Mouse (Mus musculus) myocyte (in vitro differentiated cells): ENCODE data around the gene Nfkbid. TPM values are rescaled to one million over a fixed set of nuclear protein-coding genes. Genes with fewer than 3 reads are reported as not detected.
"Not testable (repeated sequence)": the region's sequence is repeated elsewhere in the genome, so short reads cannot be mapped to it uniquely, and the experiment has no call there.

Experiments
- H3K27me3 ChIP-seq: one replicate; pipeline ENCODE4 v1.6.1; 2011; ENCODE audit not compliant: control insufficient read depth, insufficient read depth, insufficient read length
- H3K36me3 ChIP-seq: one replicate; pipeline ENCODE4 v1.6.1; 2011; ENCODE audit not compliant: control insufficient read depth, insufficient read depth
- H3K4me2 ChIP-seq: one replicate; pipeline ENCODE4 v1.6.1; 2011; ENCODE audit warnings: low read depth, control low read depth
- H3K4me3 ChIP-seq: one replicate; pipeline ENCODE4 v1.5.1; 2011; ENCODE audit warnings: mild to moderate bottlenecking, control low read depth, moderate library complexity
- H3K79me2 ChIP-seq: one replicate; pipeline ENCODE4 v1.6.1; 2011; ENCODE audit not compliant: control insufficient read depth, insufficient read depth
- H3ac ChIP-seq: one replicate; pipeline ENCODE4 v1.6.1; 2011; ENCODE audit not compliant: control insufficient read depth, insufficient read length
- CEBPB ChIP-seq: IDR thresholded peaks from 2 replicates; pipeline ENCODE4 v1.6.1; 2011; ENCODE audit warnings: mild to moderate bottlenecking, moderate library complexity; ENCODE audit not compliant: poor library complexity, insufficient read depth, severe bottlenecking
- E2F4 ChIP-seq: IDR thresholded peaks from one replicate; pipeline ENCODE4 v1.6.1; 2011; ENCODE audit warnings: mild to moderate bottlenecking, control low read depth, moderate library complexity; ENCODE audit not compliant: insufficient read depth
- MAX ChIP-seq: IDR thresholded peaks from one replicate; pipeline ENCODE4 v1.6.1; 2011; ENCODE audit warnings: low read depth, mild to moderate bottlenecking, control low read depth
- MYOD1 ChIP-seq, 3 experiments: IDR thresholded peaks; one replicate each; pipeline ENCODE4 v1.6.1; 2011; ENCODE audit warnings: control low read depth in 2 of 3, low read depth in 2 of 3, mild to moderate bottlenecking in 2 of 3, moderate library complexity in 1 of 3; ENCODE audit not compliant: insufficient read length in 2 of 3, control insufficient read depth in 1 of 3
- MYOG ChIP-seq, 3 experiments: IDR thresholded peaks; one replicate each; pipeline ENCODE4 v1.6.1; 2011; ENCODE audit warnings: control low read depth in 2 of 3, low read depth in 2 of 3, mild to moderate bottlenecking in 2 of 3; ENCODE audit not compliant: insufficient read length in 2 of 3, control insufficient read depth in 1 of 3, insufficient read depth in 1 of 3
- POLR2A ChIP-seq: IDR thresholded peaks from one replicate; pipeline ENCODE4 v1.6.1; 2011; ENCODE audit warnings: low read depth, mild to moderate bottlenecking, control low read depth, moderate library complexity; ENCODE audit not compliant: insufficient read length
- POLR2AphosphoS2 ChIP-seq: IDR thresholded peaks from one replicate; pipeline ENCODE4 v1.6.1; 2011; ENCODE audit warnings: low read depth, control low read depth; ENCODE audit not compliant: insufficient read length
- REST ChIP-seq: IDR thresholded peaks from one replicate; pipeline ENCODE4 v1.6.1; 2011; ENCODE audit warnings: mild to moderate bottlenecking, control low read depth, moderate library complexity; ENCODE audit not compliant: insufficient read depth, insufficient read length
- SRF ChIP-seq: IDR thresholded peaks from one replicate; pipeline ENCODE4 v1.6.1; 2011; ENCODE audit warnings: low read depth; ENCODE audit not compliant: control insufficient read depth, insufficient read length
- TCF12 ChIP-seq: IDR thresholded peaks from one replicate; pipeline ENCODE4 v1.6.1; 2011; ENCODE audit warnings: mild to moderate bottlenecking, control low read depth; ENCODE audit not compliant: poor library complexity, insufficient read depth, severe bottlenecking
- TCF3 ChIP-seq: IDR thresholded peaks from one replicate; pipeline ENCODE4 v1.6.1; 2011; ENCODE audit warnings: low read depth, control low read depth; ENCODE audit not compliant: insufficient read length
- USF1 ChIP-seq: IDR thresholded peaks from one replicate; pipeline ENCODE4 v1.6.1; 2011; ENCODE audit warnings: low read depth, mild to moderate bottlenecking, control low read depth, moderate library complexity
- polyA plus RNA-seq: library from polyadenylated mRNA; unstranded; fragments of >200 nt; fragmentation: generic; extraction: Trizol; gene quantifications from one replicate; pipeline ENCODE4 v1.2.1, GENCODE M21; 2012; ENCODE audit warnings: missing spikeins

Nfkbid gene
- polyA plus RNA-seq, 1 experiment, result 0.07 TPM

GRCm38 (mm10) chr7:30463996-30464395 is 42.5 kb downstream of the Nfkbid start:
- Histone ChIP-seq H3K27me3 (peaks cover 87% of the 10 kb centered on the region), H3K4me3 (no peak overlapping the region), H3K4me2 (no peak overlapping the region), H3ac (no peak overlapping the region), H3K36me3 (no peaks in the 10 kb centered on the region), H3K79me2 (no peaks in the 10 kb centered on the region)
- TF ChIP-seq TCF3, result no peak
- no peak for TF ChIP-seq MYOG (IDR thresholded peaks at IDR 0.05; ENCODE audit: control insufficient read depth in 1 of 3, insufficient read depth in 1 of 3, insufficient read length in 2 of 3, low read depth in 2 of 3)
- TF ChIP-seq REST, result no peak
- no peak for TF ChIP-seq POLR2A
- TF ChIP-seq POLR2AphosphoS2, result no peak
- TF ChIP-seq TCF12, result no peak
- TF ChIP-seq SRF, result no peak
- TF ChIP-seq USF1, result no peak
- TF ChIP-seq MAX, result no peak
- no peak for TF ChIP-seq MYOD1 (IDR thresholded peaks at IDR 0.05; ENCODE audit: control insufficient read depth in 1 of 3, insufficient read length in 2 of 3, low read depth in 2 of 3)

- Histone ChIP-seq H3ac (no peak overlapping the region), H3K4me2 (no peak overlapping the region), H3K79me2 (no peaks in the 10 kb centered on the region), H3K27me3 (peaks cover 79% of the 10 kb centered on the region), H3K4me3 (no peak overlapping the region), H3K36me3 (no peaks in the 10 kb centered on the region)
- TF ChIP-seq MYOD1 (IDR thresholded peaks at IDR 0.05; ENCODE audit: control insufficient read depth in 1 of 3, insufficient read length in 2 of 3, low read depth in 2 of 3) (no peak), POLR2AphosphoS2 (no peak), USF1 (no peak), POLR2A (no peak), TCF12 (no peak), REST (no peak), CEBPB (no peak), TCF3 (no peak), MAX (no peak), E2F4 (no peak), SRF (no peak)
Observed at GRCm38 (mm10) chr7:30464816-30465300, 43.3 kb downstream of the Nfkbid start.

- Histone ChIP-seq H3K27me3 (peaks cover 21% of the 10 kb centered on the region), H3K4me3 (no peak overlapping the region), H3K79me2 (no peaks in the 10 kb centered on the region), H3K4me2 (no peak overlapping the region), H3ac (no peak overlapping the region), H3K36me3 (no peaks in the 10 kb centered on the region)
- TF ChIP-seq MYOD1 (IDR thresholded peaks at IDR 0.05; ENCODE audit: control insufficient read depth in 1 of 3, insufficient read length in 2 of 3, low read depth in 2 of 3) (no peak), E2F4 (no peak)
Observed at GRCm38 (mm10) chr7:30472411-30472810, 50.9 kb downstream of the Nfkbid start.

- Histone ChIP-seq H3K36me3 (no peaks in the 10 kb centered on the region), H3K4me2 (no peak overlapping the region), H3K4me3 (no peak overlapping the region), H3ac (no peak overlapping the region), H3K27me3 (peaks cover 27% of the 10 kb centered on the region), H3K79me2 (no peaks in the 10 kb centered on the region)
- TF ChIP-seq CEBPB, result no peak
- TF ChIP-seq MYOG (IDR thresholded peaks at IDR 0.05; ENCODE audit: control insufficient read depth in 1 of 3, insufficient read depth in 1 of 3, insufficient read length in 2 of 3, low read depth in 2 of 3), result no peak
Observed at GRCm38 (mm10) chr7:30474999-30475398, 53.5 kb downstream of the Nfkbid start.

- not testable (repeated sequence) for H3K4me2 ChIP-seq, H3ac ChIP-seq, H3K4me3 ChIP-seq, H3K36me3 ChIP-seq, H3K79me2 ChIP-seq
- peaks cover 32% of the 10 kb centered on the region for H3K27me3 ChIP-seq
Observed at GRCm38 (mm10) chr7:30476136-30476535, 54.6 kb downstream of the Nfkbid start.
